Mouse (Mus musculus): ENCODE measurements at regions not wholly inside any gene's neighbourhood (a gene's known extent, or its start where the extent isn't known, plus 50 kb on each side); places are given as distances from the start of the nearest gene placed in this dataset.

- no peak for DNase-seq (ENCODE audit: low read depth, low spot score)
Measured at GRCm38 (mm10) chr2:21908813-21909480, 318.4 kb upstream of the Myo3a start.

DNA sequence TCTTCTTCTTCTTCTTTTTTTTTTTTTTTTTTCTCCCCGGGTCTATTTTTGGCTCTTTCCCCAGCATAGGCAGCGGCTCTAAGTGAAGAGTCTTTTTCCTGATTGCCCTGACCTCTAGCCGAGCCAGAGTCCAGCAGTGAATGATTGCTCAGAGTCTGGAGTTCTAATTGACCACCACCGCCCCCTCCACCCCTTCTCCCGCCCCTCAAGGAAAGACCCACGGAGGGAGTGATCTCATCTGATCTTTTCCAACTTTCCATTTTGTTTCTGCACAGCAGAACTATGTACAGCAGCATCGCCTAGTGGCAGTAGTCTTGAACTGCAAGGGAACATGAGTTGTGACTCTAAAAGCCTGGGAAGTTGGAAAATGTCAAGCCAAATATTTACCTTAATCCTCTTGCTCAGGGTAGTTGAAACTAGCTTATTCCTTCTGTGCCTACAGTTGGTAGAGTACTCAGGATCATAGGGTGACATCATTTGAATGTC is 317.8 kb upstream of the Myo3a start:
- DNase-seq (ENCODE audit: low read depth, low spot score) = peak; percentile 78

DNA sequence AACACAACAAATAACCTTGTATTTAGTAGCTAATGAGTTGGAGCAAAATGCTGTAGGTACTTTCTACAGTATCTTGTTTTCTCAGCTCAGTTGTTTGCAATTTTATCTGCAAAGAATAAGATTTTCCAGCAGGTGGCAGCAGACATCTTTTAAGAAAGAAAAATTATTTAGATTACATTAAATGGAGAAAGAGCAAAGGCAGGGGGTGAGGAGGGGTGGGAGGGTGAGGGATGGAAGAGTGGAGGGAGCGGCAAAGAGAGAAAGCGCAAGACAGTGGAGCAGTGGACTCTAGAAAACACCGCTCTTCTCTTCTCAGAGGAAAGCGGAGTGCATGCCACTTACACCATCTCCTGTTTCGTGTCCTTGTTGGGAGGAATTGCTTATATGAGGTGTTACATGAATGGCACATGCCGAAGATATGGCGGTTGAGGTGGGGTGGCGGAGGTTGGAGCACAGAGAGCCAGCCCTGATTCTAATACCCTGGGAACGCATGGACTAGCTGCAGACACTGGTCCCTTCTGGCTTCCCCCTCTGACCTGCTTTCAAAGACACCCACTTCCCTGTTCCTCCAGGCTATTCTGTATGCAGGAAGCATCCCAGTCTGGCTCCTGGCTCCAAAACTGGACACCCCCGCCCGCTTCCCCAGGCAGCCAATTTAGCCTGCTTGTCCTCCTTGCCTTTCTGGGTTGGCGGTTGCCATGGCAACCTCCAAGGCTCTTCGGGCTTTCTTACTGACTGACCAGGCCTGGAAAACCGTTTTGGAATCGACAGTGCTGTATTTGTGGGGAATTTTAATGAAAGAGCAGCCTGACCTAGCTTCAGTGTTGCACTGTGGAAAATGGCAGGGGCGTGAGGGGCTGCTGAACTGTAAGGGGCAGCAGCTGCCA is 309.3 kb upstream of the Myo3a start:
- DNase-seq (ENCODE audit: low read depth, low spot score) = peak; percentile 43

DNA sequence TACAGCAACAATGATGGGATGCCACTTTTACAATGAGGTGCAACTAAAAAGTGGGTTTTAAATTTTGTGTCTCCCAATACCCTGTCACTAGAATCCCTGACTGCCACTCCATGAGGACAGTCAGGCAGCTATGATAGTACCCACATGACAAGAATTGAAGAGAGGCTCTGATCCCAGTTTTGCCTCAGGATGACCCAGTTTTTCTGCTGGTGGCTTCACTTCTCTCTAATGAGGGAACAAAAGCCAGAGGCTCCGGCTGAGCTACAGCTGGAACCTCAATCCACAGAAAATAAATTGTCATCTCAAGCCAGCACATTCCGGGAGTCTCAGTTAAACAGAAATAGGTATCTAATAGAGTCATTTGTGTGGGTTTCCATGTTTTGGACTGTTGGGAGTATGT is 308.2 kb upstream of the Myo3a start:
- DNase-seq (ENCODE audit: low read depth, low spot score) = no peak

DNA sequence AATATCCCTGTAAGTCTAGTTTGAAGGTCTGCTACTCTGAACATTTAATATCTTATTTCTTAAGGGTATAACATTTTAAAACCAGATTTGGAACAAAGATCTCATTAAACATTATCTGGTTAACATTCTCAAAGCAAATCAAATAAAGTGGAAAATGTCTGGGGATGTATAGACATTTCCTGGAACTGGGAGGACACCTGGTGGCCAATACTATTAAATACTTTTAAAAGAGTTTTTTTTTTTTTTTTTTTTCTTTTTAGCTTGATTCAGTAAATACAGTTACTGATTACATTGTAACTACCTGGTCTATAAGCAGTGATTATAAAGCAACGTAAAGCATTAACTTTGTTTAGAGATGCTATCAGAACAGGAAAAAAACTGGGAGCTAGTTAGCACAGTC is 299.6 kb upstream of the Myo3a start:
- peak; percentile 22 for DNase-seq (ENCODE audit: low read depth, low spot score)

DNA sequence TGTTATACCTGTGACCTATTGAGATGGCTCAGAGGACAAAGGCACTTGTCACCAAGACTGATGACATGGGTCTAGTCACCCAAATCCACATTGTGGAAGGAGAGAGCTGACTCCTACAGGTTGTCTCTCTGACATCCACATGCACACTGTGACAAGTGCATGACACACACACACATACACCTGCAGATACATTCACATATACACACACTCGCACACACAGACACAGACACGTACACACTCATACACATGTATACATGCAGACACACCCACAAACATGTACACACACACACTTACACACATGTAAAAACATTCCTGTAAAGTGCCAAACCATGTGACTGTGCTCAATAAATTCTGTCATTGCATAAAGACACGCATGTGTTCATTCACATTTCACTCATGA is 287.3 kb upstream of the Myo3a start:
- no peak for DNase-seq (ENCODE audit: low read depth, low spot score)

GRCm38 (mm10) chr2:21940797-21941487 is 286.4 kb upstream of the Myo3a start:
- peak; percentile 79 for DNase-seq (ENCODE audit: low read depth, low spot score)

GRCm38 (mm10) chr2:21941488-21942000 is 285.8 kb upstream of the Myo3a start:
- DNase-seq (ENCODE audit: low read depth, low spot score) = no peak

- DNase-seq (ENCODE audit: low read depth, low spot score) = no peak
Measured at GRCm38 (mm10) chr2:21943676-21944075, 283.6 kb upstream of the Myo3a start.

GRCm38 (mm10) chr2:21946484-21946883 is 280.8 kb upstream of the Myo3a start:
- no peak for DNase-seq (ENCODE audit: low read depth, low spot score)

DNA sequence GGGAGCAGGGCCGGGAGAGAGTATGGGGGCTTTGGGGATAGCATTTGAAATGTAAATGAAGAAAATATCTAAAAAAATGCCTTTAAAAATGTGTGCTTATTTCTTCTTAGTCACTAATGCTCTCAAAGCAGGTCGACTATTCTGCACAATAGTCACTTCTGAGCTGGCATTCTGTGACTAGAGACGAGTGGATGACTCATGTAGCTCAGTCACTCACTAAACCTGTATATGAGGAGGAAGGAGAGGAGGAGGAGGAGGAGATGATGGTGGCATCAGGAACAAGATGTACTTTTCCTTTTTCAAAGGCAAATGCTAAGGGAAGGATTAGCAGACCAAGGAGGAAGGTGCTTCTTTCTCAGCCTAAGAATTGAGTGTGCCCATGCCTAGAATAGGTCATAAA is 276.0 kb upstream of the Myo3a start:
- no peak for DNase-seq (ENCODE audit: low read depth, low spot score)

- no peak for DNase-seq (ENCODE audit: low read depth, low spot score)
Measured at GRCm38 (mm10) chr2:21956112-21956963, 271.0 kb upstream of the Myo3a start.

DNA sequence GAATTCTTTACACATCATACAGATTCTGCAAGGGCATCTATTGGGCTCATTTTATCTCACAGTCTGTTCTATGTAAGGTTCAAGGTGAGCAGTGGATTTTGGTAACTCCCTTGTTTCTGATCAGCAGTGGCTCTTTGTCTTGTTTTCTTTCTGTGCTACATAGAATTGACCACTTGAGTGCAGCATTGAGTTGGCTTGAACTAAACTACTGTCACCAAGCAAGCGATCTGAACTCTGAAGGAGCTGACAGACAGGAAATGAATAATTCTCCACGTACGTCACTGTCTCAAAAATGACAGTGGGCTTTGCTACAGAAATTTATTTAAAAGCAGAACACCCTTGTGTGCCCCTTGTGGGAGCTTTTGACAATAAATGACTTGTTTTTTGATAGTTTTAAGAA is 268.9 kb upstream of the Myo3a start:
- DNase-seq (ENCODE audit: low read depth, low spot score) = peak; percentile 85

DNA sequence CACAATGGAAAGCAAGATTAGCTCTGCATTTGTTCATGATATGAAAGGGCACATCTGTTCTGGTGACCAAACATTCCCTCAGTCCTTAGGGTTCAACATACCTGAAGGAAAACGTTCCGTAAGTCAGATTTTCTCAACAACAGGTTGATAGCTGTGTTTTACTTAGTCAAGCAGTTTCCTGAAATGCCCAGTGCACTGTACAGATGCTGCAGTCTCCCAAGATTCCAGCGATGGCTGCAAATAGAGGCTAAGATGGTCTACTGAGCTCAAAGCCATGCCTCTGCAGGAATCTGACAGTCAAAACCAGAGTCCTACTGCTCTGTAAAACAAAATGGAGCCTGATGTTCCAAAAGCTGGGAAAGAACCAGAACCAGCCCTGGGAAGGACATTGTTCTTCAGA is 268.5 kb upstream of the Myo3a start:
- no peak for DNase-seq (ENCODE audit: low read depth, low spot score)

GRCm38 (mm10) chr2:21963343-21964026 is 263.8 kb upstream of the Myo3a start:
- DNase-seq (ENCODE audit: low read depth, low spot score) = no peak

DNA sequence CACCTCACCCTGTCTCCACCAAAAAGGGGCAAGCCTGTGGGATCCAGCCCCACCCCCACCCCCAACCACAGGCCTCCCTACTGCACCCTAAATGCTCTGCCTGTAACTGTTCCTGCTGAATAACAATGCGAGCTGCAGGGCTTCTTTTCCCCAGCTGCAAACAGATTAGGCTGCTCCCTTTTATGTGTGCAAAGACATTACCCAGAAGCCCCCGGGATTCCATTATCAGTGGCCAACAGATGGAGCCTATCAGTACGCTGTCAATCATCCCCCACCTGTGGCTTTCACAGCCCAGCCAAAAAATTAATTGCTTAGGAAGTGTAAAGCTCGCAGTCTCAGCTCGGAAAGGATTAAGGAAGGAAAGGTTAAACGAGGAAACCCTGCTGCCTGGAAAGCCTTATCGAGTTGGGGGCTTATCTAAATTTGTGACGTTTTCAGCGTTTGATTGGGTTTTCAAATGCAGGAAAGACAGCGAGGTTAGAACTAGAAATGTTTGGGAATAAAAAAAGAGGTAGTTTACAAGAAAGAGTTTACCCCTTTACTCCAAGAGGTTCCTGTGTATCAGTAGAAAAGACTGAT is 263.2 kb upstream of the Myo3a start:
- no peak for DNase-seq (ENCODE audit: low read depth, low spot score)

- no peak for DNase-seq (ENCODE audit: low read depth, low spot score)
Measured at GRCm38 (mm10) chr2:21970774-21971406, 256.4 kb upstream of the Myo3a start.

DNA sequence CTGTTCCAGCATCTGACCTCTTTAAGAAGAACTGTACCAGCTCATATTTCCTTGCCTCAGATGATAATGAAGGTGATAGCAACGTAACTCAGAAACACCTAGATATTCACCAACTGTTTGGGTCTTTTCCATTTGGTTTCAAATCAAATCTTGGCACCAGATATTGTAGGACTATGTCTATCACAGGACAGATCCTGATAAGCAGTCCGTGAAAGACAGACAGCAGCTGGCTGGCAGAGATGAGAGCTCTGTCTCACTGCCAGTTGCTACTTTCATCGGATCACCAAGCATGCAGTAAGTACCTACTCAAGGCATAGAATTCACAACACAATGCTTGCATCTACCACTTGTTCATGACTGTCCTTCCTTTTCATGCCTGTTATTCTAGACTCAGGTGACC is 252.7 kb upstream of the Myo3a start:
- no peak for DNase-seq (ENCODE audit: low read depth, low spot score)

- DNase-seq (ENCODE audit: low read depth, low spot score) = no peak
Measured at GRCm38 (mm10) chr2:21975547-21975946, 251.8 kb upstream of the Myo3a start.

DNA sequence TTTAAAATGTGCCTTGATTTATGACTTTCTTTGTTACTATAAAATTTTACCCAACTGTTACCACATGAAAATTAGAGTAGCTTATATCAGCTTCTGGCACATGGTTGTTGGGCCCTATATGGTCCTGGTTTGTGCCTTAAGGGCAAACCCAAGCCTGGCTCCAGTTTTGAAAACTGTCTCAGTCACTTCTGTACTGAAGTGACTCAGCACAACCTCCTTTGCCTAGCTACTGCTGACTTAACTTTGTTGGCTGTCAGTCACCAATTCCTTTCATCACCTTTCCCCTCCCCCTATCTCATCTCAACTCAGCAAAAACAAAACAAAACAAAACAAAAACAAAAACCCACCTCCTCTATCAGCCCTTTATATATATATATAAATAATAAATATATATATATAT is 251.0 kb upstream of the Myo3a start:
- DNase-seq (ENCODE audit: low read depth, low spot score) = peak; percentile 31

Data from 3T3-L1 (cell line).